In the genomic region with DNA sequence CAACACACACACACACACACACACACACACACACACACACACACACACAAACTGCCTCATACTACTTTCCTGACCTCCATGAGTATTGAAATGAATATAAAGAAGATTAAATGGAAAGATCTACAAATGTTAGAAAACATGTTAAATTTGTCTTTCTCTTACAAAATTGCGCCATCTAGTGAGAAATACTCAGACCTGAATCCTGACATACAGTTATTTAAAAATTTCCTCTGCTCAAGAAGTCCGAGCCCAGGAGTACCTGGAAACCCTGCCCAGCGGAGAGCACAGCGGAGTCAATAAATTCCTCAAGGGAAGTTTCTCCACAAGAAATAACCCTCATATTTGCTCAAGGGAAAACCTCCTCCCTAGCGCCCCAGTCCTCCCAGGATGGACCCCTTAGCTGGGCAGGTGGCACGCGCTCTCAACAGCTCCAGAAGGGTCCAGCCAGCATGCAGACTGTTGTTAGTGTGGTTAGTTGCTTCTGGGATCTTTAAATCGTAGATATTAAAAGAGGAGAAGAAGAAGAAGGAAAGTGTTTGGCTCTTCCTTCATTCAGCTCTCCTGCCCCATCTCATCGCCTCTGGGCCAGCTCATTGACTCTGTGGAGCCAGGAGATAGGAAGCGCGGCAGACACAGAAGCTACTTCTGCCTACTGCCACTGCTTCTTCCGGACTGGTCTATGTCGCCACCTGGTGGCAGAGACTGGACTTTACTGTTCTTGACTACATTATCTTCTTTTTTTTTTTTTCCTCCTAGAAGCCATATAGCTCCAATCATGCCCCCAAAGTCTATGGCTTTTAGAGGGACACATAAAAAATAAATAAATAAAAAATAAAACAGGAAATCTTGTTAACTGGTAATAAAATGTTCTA, we compare ENCODE assay signal across 8 mouse cellular contexts. TPM values are rescaled to one million over a fixed set of nuclear protein-coding genes. Genes with fewer than 3 reads are reported as not detected.
DNase-seq lines count a peak whose midpoint lies in the region; ATAC-seq lines count a peak whose summit lies in the region.

No protein-coding gene starts in this region.

- WGBS in hindbrain, embryonic 11.5 days, result 63% methylated on average over 13 of the region's 13 CpGs
- 62% methylated on average over 13 of the region's 13 CpGs for WGBS in hindbrain, embryonic 12.5 days

- intact Hi-C loops in left cerebral cortex, postnatal 14 days (cut with DNase I), result loop anchor here (5.0 kb wide), 1 partner anchor 484 kb away; no protein-coding TSS in a partner anchor

- H3K27me3 ChIP-seq in hindbrain, embryonic 11.5 days (ENCODE audit: control insufficient read depth, insufficient read depth, low read length), result no peaks in the 10 kb centered on the region
- no peaks in the 10 kb centered on the region for H3K27me3 ChIP-seq in hindbrain, embryonic 12.5 days

- H3K9ac ChIP-seq in hindbrain, embryonic 11.5 days (ENCODE audit: low read depth, low read length), result no peak overlapping the region
- no peak overlapping the region for H3K9ac ChIP-seq in hindbrain, embryonic 12.5 days

- peak; percentile 54 for DNase-seq in hindbrain, embryonic 11.5 days (ENCODE audit: low spot score)
- DNase-seq in ZHBTc4 (ENCODE audit: low read depth, low spot score), result peak; percentile 90
- DNase-seq in embryo, embryonic 10.5 days (ENCODE audit: low spot score), result peak; percentile 68
- peak; percentile 27 to 41 for DNase-seq in left cerebral cortex, postnatal 14 days (ENCODE audit: low spot score in 2 of 2)
- DNase-seq in natural killer cell, adult 2 months (ENCODE audit: low spot score in 2 of 2), result peak; percentile 4 to 32
- DNase-seq in thymus, adult 18-20 months, result peak; percentile 3 to 10

- H3K4me3 ChIP-seq in hindbrain, embryonic 11.5 days (ENCODE audit: low read depth, low read length), result no peak overlapping the region
- no peak overlapping the region for H3K4me3 ChIP-seq in hindbrain, embryonic 12.5 days

- H3K4me2 ChIP-seq in hindbrain, embryonic 11.5 days (replicated peaks; ENCODE audit: low read depth, low read length), result no peak overlapping the region
- H3K4me2 ChIP-seq in hindbrain, embryonic 12.5 days (replicated peaks), result no peak overlapping the region

- no peaks in the 10 kb centered on the region for H3K9me3 ChIP-seq in hindbrain, embryonic 11.5 days (ENCODE audit: control insufficient read depth, low read length)
- H3K9me3 ChIP-seq in hindbrain, embryonic 12.5 days (replicated peaks), result peaks cover 26% of the 10 kb centered on the region

- no peak for ATAC-seq in hindbrain, embryonic 11.5 days (ENCODE audit: low FRiP score)
- ATAC-seq in hindbrain, embryonic 12.5 days (ENCODE audit: low FRiP score), result no peak
- ATAC-seq in hematopoietic stem cell, adult 5-6 weeks (replicated peaks in 1 of 2; ENCODE audit: insufficient read depth in 1 of 2, low FRiP score in 2 of 2, low TSS enrichment in 1 of 2, low read depth in 1 of 2, poor library complexity in 2 of 2, severe bottlenecking in 2 of 2), result peak; percentile 99

- no peaks in the 10 kb centered on the region for H3K4me1 ChIP-seq in hindbrain, embryonic 11.5 days (replicated peaks; ENCODE audit: control insufficient read depth, insufficient read depth, low read length)
- no peaks in the 10 kb centered on the region for H3K4me1 ChIP-seq in hindbrain, embryonic 12.5 days

- no peak overlapping the region for H3K27ac ChIP-seq in hindbrain, embryonic 11.5 days (ENCODE audit: low read depth, low read length)
- H3K27ac ChIP-seq in hindbrain, embryonic 12.5 days, result no peak overlapping the region

- H3K36me3 ChIP-seq in hindbrain, embryonic 11.5 days (ENCODE audit: control insufficient read depth, insufficient read depth, low read length), result no peaks in the 10 kb centered on the region
- H3K36me3 ChIP-seq in hindbrain, embryonic 12.5 days, result no peaks in the 10 kb centered on the region

RNA-seq across cellular contexts. Expression of a gene that starts 13.8 kb away (rescaled TPM):
- polyA plus RNA-seq in hindbrain, embryonic 11.5 days (2014; fragmentation: Nextera tagmentation; extraction: Ambion mirVana), result not detected in 2 replicates
- polyA plus RNA-seq in hindbrain, embryonic 12.5 days (2016; fragmentation: Nextera tagmentation; extraction: Ambion mirVana), result not detected in 2 replicates
- not detected in 2 replicates for total RNA-seq in hematopoietic stem cell, adult 5-6 weeks (2017)
- not detected for total RNA-seq in left cerebral cortex, postnatal 14 days (2021)

RNA-seq across cellular contexts. Expression of a gene that starts 38.1 kb away (rescaled TPM):
- not detected in 2 replicates for polyA plus RNA-seq in hindbrain, embryonic 11.5 days (2014; fragmentation: Nextera tagmentation; extraction: Ambion mirVana)
- polyA plus RNA-seq in hindbrain, embryonic 12.5 days (2016; fragmentation: Nextera tagmentation; extraction: Ambion mirVana), result not detected in 2 replicates
- not detected in 2 replicates for total RNA-seq in hematopoietic stem cell, adult 5-6 weeks (2017)
- total RNA-seq in left cerebral cortex, postnatal 14 days (2021), result not detected

RNA-seq across cellular contexts. Expression of a gene that starts 47.3 kb away (rescaled TPM):
- not detected in 2 replicates for polyA plus RNA-seq in hindbrain, embryonic 11.5 days (2014; fragmentation: Nextera tagmentation; extraction: Ambion mirVana)
- polyA plus RNA-seq in hindbrain, embryonic 12.5 days (2016; fragmentation: Nextera tagmentation; extraction: Ambion mirVana), result not detected in 2 replicates
- not detected in 2 replicates for total RNA-seq in hematopoietic stem cell, adult 5-6 weeks (2017)
- total RNA-seq in left cerebral cortex, postnatal 14 days (2021), result not detected

Comparison
In these comparisons a context has a peak if more than half of its experiments do, and no peak if none do; other contexts are left out.
1. ATAC-seq: peak in hematopoietic stem cell, adult 5-6 weeks (2 of 2); none in hindbrain, embryonic 11.5 days (single experiment) and hindbrain, embryonic 12.5 days (single experiment).
2. DNase-seq: peak in every context shown above with its lines; median percentile 90 in ZHBTc4; 68 in embryo, embryonic 10.5 days; 54 in hindbrain, embryonic 11.5 days; 34 in left cerebral cortex, postnatal 14 days; 18 in natural killer cell, adult 2 months; 6 in thymus, adult 18-20 months.